Mouse (Mus musculus) CH12.LX (cell line): ENCODE data around the gene Rbm44. TPM values are rescaled to one million over a fixed set of nuclear protein-coding genes. Genes with fewer than 3 reads are reported as not detected.

Source experiments
- DNase-seq: peaks from one replicate; pipeline ENCODE4 v3.0.0-alpha.2; 2013; ENCODE audit errors: extremely low read depth
- H3K27ac ChIP-seq: 2 replicates; pipeline ENCODE4 v1.5.1; 2012; ENCODE audit warnings: low read depth, mild to moderate bottlenecking, control low read depth, moderate library complexity; ENCODE audit not compliant: insufficient read depth
- H3K27me3 ChIP-seq: replicated peaks from 2 replicates; pipeline ENCODE3; 2012; ENCODE audit warnings: inconsistent platforms
- H3K36me3 ChIP-seq, 2 experiments: replicated peaks in 1 of 2; 2 replicates each; pipeline versions ENCODE3 to v1.6.1; 2012; ENCODE audit warnings: inconsistent platforms in 1 of 2, low read length in 1 of 2, mild to moderate bottlenecking in 1 of 2, mixed read lengths in 1 of 2, moderate library complexity in 1 of 2; ENCODE audit not compliant: control insufficient read depth in 1 of 2, insufficient read depth in 1 of 2
- H3K4me1 ChIP-seq, 2 experiments: 2 replicates each; pipeline ENCODE4 v1.6.1; 2012; ENCODE audit warnings: inconsistent platforms in 1 of 2, moderate library complexity in 1 of 2; ENCODE audit not compliant: insufficient read depth in 2 of 2, control insufficient read depth in 1 of 2
- H3K4me2 ChIP-seq: 2 replicates; pipeline ENCODE4 v1.6.1; 2012; ENCODE audit warnings: low read depth, mild to moderate bottlenecking, control low read depth; ENCODE audit not compliant: poor library complexity, insufficient read depth, severe bottlenecking
- H3K4me3 ChIP-seq, 3 experiments: fragments of 150-350 bp in 1 of 3; sonication (generic) in 1 of 3; replicated peaks in 1 of 3; 2 replicates each; pipeline versions ENCODE3 to v1.5.1; 2011 to 2012; ENCODE audit warnings: low read depth in 2 of 3, low read length in 2 of 3, mild to moderate bottlenecking in 2 of 3, moderate library complexity in 2 of 3, control low read depth in 1 of 3, improper control_type of control experiment in 1 of 3, inconsistent platforms in 1 of 3, mixed read lengths in 1 of 3; ENCODE audit not compliant: poor library complexity in 1 of 3
- H3K79me2 ChIP-seq: replicated peaks from 2 replicates; pipeline ENCODE4 v1.6.1; 2012; ENCODE audit warnings: mild to moderate bottlenecking, moderate library complexity; ENCODE audit not compliant: control insufficient read depth, poor library complexity, insufficient read depth, severe bottlenecking; ENCODE audit errors: extremely low read depth
- H3K9ac ChIP-seq: 2 replicates; pipeline ENCODE4 v1.6.1; 2012; ENCODE audit warnings: low read depth, mild to moderate bottlenecking, control low read depth, moderate library complexity; ENCODE audit not compliant: insufficient read depth
- H3K9me3 ChIP-seq: replicated peaks from 2 replicates; pipeline ENCODE3; 2012; ENCODE audit warnings: low read length, inconsistent platforms, mixed read lengths
- BHLHE40 ChIP-seq: IDR thresholded peaks from 2 replicates; pipeline ENCODE4 v1.6.1; 2011; ENCODE audit warnings: mild to moderate bottlenecking, low read depth, low read length, improper control_type of control experiment
- CTCF ChIP-seq, 2 experiments: IDR thresholded peaks in 1 of 2; conservative IDR thresholded peaks in 1 of 2; 2 replicates each; pipeline ENCODE4 v1.5.1; 2011 to 2012; ENCODE audit warnings: low read depth in 2 of 2, low read length in 2 of 2, improper control_type of control experiment in 1 of 2, inconsistent platforms in 1 of 2, mild to moderate bottlenecking in 1 of 2, moderate library complexity in 1 of 2
- E2F4 ChIP-seq: IDR thresholded peaks from 2 replicates; pipeline ENCODE4 v1.6.1; 2011; ENCODE audit warnings: low read depth, low read length, improper control_type of control experiment; ENCODE audit not compliant: insufficient replicate concordance
- EP300 ChIP-seq: IDR thresholded peaks from 2 replicates; pipeline ENCODE4 v1.6.1; 2011; ENCODE audit warnings: low read length, improper control_type of control experiment
- ETS1 ChIP-seq: conservative IDR thresholded peaks from 2 replicates; pipeline ENCODE4 v1.6.1; 2012; ENCODE audit warnings: low read depth, mild to moderate bottlenecking, inconsistent platforms, low read length, improper control_type of control experiment, moderate library complexity
- IRF4 ChIP-seq: IDR thresholded peaks from 2 replicates; pipeline ENCODE4 v1.6.1; 2014; ENCODE audit warnings: low read depth, mild to moderate bottlenecking, inconsistent platforms, low read length, improper control_type of control experiment
- KAT2A ChIP-seq: IDR thresholded peaks from 2 replicates; pipeline ENCODE4 v1.6.1; 2012; ENCODE audit warnings: low read length, improper control_type of control experiment, inconsistent platforms; ENCODE audit not compliant: insufficient replicate concordance
- MAX ChIP-seq: IDR thresholded peaks from 2 replicates; pipeline ENCODE4 v1.6.1; 2011; ENCODE audit warnings: low read length, improper control_type of control experiment
- MAZ ChIP-seq: IDR thresholded peaks from 2 replicates; pipeline ENCODE4 v1.6.1; 2012; ENCODE audit warnings: low read depth, mild to moderate bottlenecking, inconsistent platforms, low read length, improper control_type of control experiment, moderate library complexity
- MYC ChIP-seq: IDR thresholded peaks from 2 replicates; pipeline ENCODE4 v1.6.1; 2011; ENCODE audit warnings: low read depth, mild to moderate bottlenecking, improper control_type of control experiment, low read length
- NRF1 ChIP-seq: IDR thresholded peaks from 2 replicates; pipeline ENCODE4 v1.6.1; 2014; ENCODE audit warnings: low read depth, mild to moderate bottlenecking, inconsistent platforms, low read length, improper control_type of control experiment, moderate library complexity
- RAD21 ChIP-seq: IDR thresholded peaks from 2 replicates; pipeline ENCODE4 v1.6.1; 2011; ENCODE audit warnings: low read depth, mild to moderate bottlenecking, low read length, improper control_type of control experiment, moderate library complexity
- RCOR1 ChIP-seq: conservative IDR thresholded peaks from 2 replicates; pipeline ENCODE4 v1.6.1; 2012; ENCODE audit warnings: low read depth, mild to moderate bottlenecking, inconsistent platforms, low read length, improper control_type of control experiment
- TCF12 ChIP-seq: IDR thresholded peaks from 2 replicates; pipeline ENCODE4 v1.6.1; 2014; ENCODE audit warnings: low read depth, mild to moderate bottlenecking, inconsistent platforms, low read length, improper control_type of control experiment
- USF1 ChIP-seq: IDR thresholded peaks from 2 replicates; pipeline ENCODE4 v1.6.1; 2014; ENCODE audit warnings: low read depth, mild to moderate bottlenecking, inconsistent platforms, low read length, improper control_type of control experiment
- ZMIZ1 ChIP-seq: IDR thresholded peaks from 2 replicates; pipeline ENCODE4 v1.6.1; 2012; ENCODE audit warnings: low read depth, mild to moderate bottlenecking, inconsistent platforms, low read length, improper control_type of control experiment
- dilution Hi-C: fragments of 300-500 bp; cut with MboI; formaldehyde crosslinking; loops from 2 replicates; pipeline ENCODE4 v1.14.3; 2020; ENCODE audit warnings: low sequenced_read_pairs; ENCODE audit not compliant: extremely low pct_unique_long_range_greater_than_20kb, extremely low pct_ligation_motif_present
- in situ Hi-C: fragments of 300-500 bp; cut with MboI; formaldehyde crosslinking; loops from 3 replicates; pipeline ENCODE4 v1.14.3; 2019; ENCODE audit warnings: low sequenced_read_pairs, low pct_ligation_motif_present, low pct_unique_long_range_greater_than_20kb, mixed read lengths
- polyA plus RNA-seq: library from polyadenylated mRNA; unstranded; fragments of >175 nt; gene quantifications from 2 replicates; pipeline ENCODE4 v1.2.1, GENCODE M21; 2012; ENCODE audit warnings: low read depth; ENCODE audit not compliant: insufficient read length
- total RNA-seq, 2 experiments: library from RNA; depleted of rRNA; stranded (reverse); fragments of 300-350 nt in 1 of 2; fragments of >200 nt in 1 of 2; gene quantifications; 2 replicates each; pipeline ENCODE4 v1.2.3; 2012 to 2014

The Rbm44 gene
- total and polyA plus RNA-seq, 3 experiments: 0.23 to 0.44 TPM; not detected in 1

DNA sequence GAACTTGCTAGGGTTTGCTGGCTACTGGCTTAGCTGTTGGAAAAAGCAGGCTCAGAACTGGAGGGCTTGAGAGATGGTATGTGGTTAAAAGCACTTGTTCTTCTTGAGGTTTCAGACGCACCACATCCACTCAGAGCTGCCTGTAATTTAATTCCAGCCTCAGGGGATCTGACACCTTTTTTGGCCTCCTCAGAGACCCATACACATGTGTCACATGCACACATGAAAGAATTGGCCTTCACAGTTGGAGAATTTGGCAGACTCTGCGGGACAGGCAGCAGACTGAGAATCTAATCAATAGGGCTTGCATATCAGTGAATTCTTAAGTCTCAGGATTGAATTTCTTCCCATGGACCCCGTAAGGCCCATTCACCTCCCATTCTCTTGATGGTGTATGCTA, 56.2 kb downstream of the Rbm44 start:
- H3K4me2 ChIP-seq: no peak overlapping the region
- no peak overlapping the region for H3K27ac ChIP-seq
- TF ChIP-seq ZMIZ1 (no peak), IRF4 (no peak), E2F4 (no peak), MYC (no peak), USF1 (no peak), RCOR1 (no peak), BHLHE40 (no peak), NRF1 (no peak), MAZ (no peak), RAD21 (no peak), ETS1 (no peak), CTCF (conservative IDR thresholded peaks at IDR 0.05 in 1 of 2, IDR thresholded peaks at IDR 0.05 in 1 of 2; ENCODE audit: low read depth in 2 of 2, low read length in 2 of 2) (no peak), TCF12 (no peak)
- no peaks in the 10 kb centered on the region for H3K79me2 ChIP-seq
- no peak overlapping the region for H3K4me3 ChIP-seq
- no peak overlapping the region for H3K9ac ChIP-seq
- H3K9me3 ChIP-seq: no peaks in the 10 kb centered on the region
- no peaks in the 10 kb centered on the region for H3K27me3 ChIP-seq
- no peaks in the 10 kb centered on the region for H3K36me3 ChIP-seq
- in situ Hi-C loops (no loop called here), dilution Hi-C loops (no loop called here)
- H3K4me1 ChIP-seq: peaks cover 0 to 9% of the 10 kb centered on the region in 2 experiments; a peak in 1 of 4 replicates
- DNase-seq: no peak

GRCm38 (mm10) chr1:91204221-91204765, 59.4 kb downstream of the Rbm44 start:
- H3K4me2 ChIP-seq: no peak overlapping the region

DNA sequence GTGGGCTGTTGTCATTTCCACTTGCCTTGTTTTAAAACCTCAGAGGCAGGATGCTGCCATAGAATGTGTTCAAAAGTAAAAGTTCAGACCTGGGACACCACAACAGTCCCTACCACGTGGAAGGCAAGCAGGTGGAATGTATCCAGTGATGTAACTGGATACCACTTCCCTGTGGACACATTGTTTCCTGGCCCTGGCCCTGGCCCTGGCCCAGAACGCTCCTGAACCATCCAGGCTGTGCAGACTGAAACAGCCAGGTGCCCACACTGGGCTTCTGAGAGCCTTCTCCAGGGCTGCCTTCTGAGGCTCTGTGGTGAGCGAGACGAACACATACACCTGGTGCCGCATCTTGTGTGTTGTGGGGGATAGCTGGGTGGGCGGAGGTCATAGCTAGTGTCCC, 60.8 kb downstream of the Rbm44 start:
- TF ChIP-seq MAX (no peak), CTCF (conservative IDR thresholded peaks at IDR 0.05 in 1 of 2, IDR thresholded peaks at IDR 0.05 in 1 of 2; ENCODE audit: low read depth in 2 of 2, low read length in 2 of 2) (no peak), E2F4 (no peak), EP300 (no peak), NRF1 (no peak), IRF4 (no peak), KAT2A (no peak)
- no peaks in the 10 kb centered on the region for H3K36me3 ChIP-seq

More at GRCm38 (mm10) chr1:91204221-91204765, 59.4 kb downstream of the Rbm44 start:
- peaks cover 0 to 11% of the 10 kb centered on the region in 2 experiments; a peak in 2 of 4 replicates for H3K4me1 ChIP-seq
- peaks cover 1% of the 10 kb centered on the region for H3K9me3 ChIP-seq
- in situ Hi-C loops: no loop called here
- H3K36me3 ChIP-seq: no peaks in the 10 kb centered on the region
- H3K79me2 ChIP-seq: no peaks in the 10 kb centered on the region
- dilution Hi-C loops: no loop called here
- DNase-seq: no peak
- no peak overlapping the region for H3K4me3 ChIP-seq
- no peaks in the 10 kb centered on the region for H3K27me3 ChIP-seq
- TF ChIP-seq BHLHE40 (no peak), MYC (no peak)
- TF ChIP-seq, all 38 proteins: peak for 0
- no peak overlapping the region for H3K27ac ChIP-seq
- no peak overlapping the region for H3K9ac ChIP-seq

More for the DNA sequence above, 60.8 kb downstream of the Rbm44 start:
- Histone ChIP-seq H3K9ac (no peak overlapping the region), H3K79me2 (no peaks in the 10 kb centered on the region), H3K4me1 (peaks cover 0 to 12% of the 10 kb centered on the region in 2 experiments; a peak in 2 of 4 replicates), H3K4me2 (no peak overlapping the region), H3K27me3 (peaks cover 2% of the 10 kb centered on the region), H3K4me3 (no peak overlapping the region), H3K9me3 (peaks cover 12% of the 10 kb centered on the region), H3K27ac (no peak overlapping the region)
- in situ Hi-C loops: no loop called here
- no peak for DNase-seq
- dilution Hi-C loops: no loop called here
